Mouse (Mus musculus): ENCODE results near the gene Dab1. TPM values are rescaled to one million over a fixed set of nuclear protein-coding genes. Genes with fewer than 3 reads are reported as not detected.

Dab1 gene
- polyA plus RNA-seq, 1 experiment = not detected

DNA sequence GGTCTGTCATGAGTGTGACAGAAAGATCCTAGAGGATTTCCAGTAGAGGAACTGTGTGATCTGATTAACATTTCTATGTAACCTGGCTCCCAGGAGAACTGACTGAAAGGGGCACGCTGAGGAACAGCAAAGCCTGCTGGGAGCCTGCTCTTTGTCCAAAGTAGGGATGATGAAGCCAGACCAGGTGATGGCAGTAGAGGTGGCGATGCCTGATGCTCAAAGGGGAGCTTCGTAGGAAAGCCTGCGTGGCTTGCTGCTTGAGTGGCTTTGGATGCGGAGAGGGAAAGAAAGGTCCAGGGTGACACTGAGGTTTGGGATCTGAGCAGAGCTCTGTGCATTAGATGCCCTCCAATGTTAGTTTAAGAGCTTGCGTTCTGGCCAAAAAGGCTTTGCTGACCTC is 584.9 kb downstream of the Dab1 start:
- H3K79me3 ChIP-seq (ENCODE audit: low read depth) = no peaks in the 10 kb centered on the region
- TF ChIP-seq MYOD1 (IDR thresholded peaks at IDR 0.05; ENCODE audit: control insufficient read depth, insufficient read length, low read depth) (no peak), MYOG (IDR thresholded peaks at IDR 0.05; ENCODE audit: control insufficient read depth, extremely low read depth, insufficient read length) (no peak), USF1 (IDR thresholded peaks at IDR 0.05; ENCODE audit: low read depth) (no peak), CTCF (IDR thresholded peaks at IDR 0.05; ENCODE audit: control insufficient read depth, insufficient read depth, insufficient read length) (no peak), MAX (IDR thresholded peaks at IDR 0.05) (no peak)

DNA sequence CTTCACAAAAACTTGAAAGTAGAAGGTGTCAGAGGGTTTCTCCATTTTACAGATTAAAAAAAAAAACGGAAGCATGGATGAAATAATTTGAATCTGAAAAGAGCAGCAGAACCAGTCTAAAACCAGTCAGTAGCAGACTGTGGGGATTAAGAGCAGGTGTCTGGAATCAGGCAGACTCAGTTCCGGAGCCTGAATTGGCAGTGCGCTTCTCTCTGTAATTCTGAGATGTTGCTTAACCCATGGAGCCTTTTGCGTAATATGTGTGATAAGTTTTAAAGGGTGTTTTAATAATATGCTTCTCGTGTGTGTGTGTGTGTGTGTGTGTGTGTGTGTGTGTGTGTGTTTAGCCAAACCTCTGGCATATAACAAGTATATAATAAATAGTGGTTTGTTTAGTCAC is 587.5 kb downstream of the Dab1 start:
- H3K4me3 ChIP-seq (ENCODE audit: insufficient read depth, poor library complexity, severe bottlenecking) = no peak overlapping the region
- no peak for TF ChIP-seq CTCF (IDR thresholded peaks at IDR 0.05; ENCODE audit: control insufficient read depth, insufficient read depth, insufficient read length)
- TF ChIP-seq FOSL1 (IDR thresholded peaks at IDR 0.05; ENCODE audit: insufficient read depth, low read length, poor library complexity, severe bottlenecking) = no peak
- no peak for TF ChIP-seq MYOG (IDR thresholded peaks at IDR 0.05; ENCODE audit: control insufficient read depth, extremely low read depth, insufficient read length)
- TF ChIP-seq MYOD1 (IDR thresholded peaks at IDR 0.05; ENCODE audit: control insufficient read depth, insufficient read length, low read depth) = no peak
- no peak for TF ChIP-seq MAX (IDR thresholded peaks at IDR 0.05)
- no peak for TF ChIP-seq CEBPB (IDR thresholded peaks at IDR 0.05; ENCODE audit: low read depth)
- TF ChIP-seq USF1 (IDR thresholded peaks at IDR 0.05; ENCODE audit: low read depth) = no peak
- no peaks in the 10 kb centered on the region for H3K27me3 ChIP-seq (ENCODE audit: control insufficient read depth, insufficient read depth, insufficient read length)
- H3K79me2 ChIP-seq (ENCODE audit: control insufficient read depth, insufficient read depth) = no peaks in the 10 kb centered on the region
- H3ac ChIP-seq (ENCODE audit: control insufficient read depth, insufficient read length, low read depth) = no peak overlapping the region
- no peaks in the 10 kb centered on the region for H3K36me3 ChIP-seq (ENCODE audit: control insufficient read depth, insufficient read depth)
- no peaks in the 10 kb centered on the region for H3K79me3 ChIP-seq (ENCODE audit: low read depth)

More for the DNA sequence above, 584.9 kb downstream of the Dab1 start:
- Histone ChIP-seq H3ac (ENCODE audit: control insufficient read depth, insufficient read length, low read depth) (no peak overlapping the region), H3K27me3 (ENCODE audit: control insufficient read depth, insufficient read depth, insufficient read length) (no peaks in the 10 kb centered on the region), H3K4me3 (ENCODE audit: insufficient read depth, poor library complexity, severe bottlenecking) (no peak overlapping the region), H3K79me2 (ENCODE audit: control insufficient read depth, insufficient read depth) (no peaks in the 10 kb centered on the region), H3K36me3 (ENCODE audit: control insufficient read depth, insufficient read depth) (no peaks in the 10 kb centered on the region)

DNA sequence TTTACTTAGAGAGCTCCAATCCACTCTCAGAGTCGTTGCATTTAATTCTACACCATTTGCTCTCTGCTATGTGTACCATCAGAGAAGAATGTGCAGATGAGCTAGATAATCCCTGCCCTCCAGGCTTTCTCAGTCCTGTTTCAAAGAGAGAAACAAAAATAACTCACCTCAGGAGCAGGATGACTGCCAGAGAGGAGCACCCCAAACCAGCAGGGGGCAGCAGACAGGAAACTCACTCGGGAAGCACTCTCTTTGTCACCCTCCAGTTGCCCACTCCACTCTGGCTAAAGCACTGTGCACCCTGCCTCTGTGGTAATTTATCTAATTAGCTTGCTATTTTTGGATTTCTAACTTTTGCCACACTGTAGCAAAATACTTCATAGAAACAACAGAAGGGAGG is 589.9 kb downstream of the Dab1 start:
- no peaks in the 10 kb centered on the region for H3K79me3 ChIP-seq (ENCODE audit: low read depth)
- no peaks in the 10 kb centered on the region for H3K36me3 ChIP-seq (ENCODE audit: control insufficient read depth, insufficient read depth)
- TF ChIP-seq FOSL1 (IDR thresholded peaks at IDR 0.05; ENCODE audit: insufficient read depth, low read length, poor library complexity, severe bottlenecking) (no peak), MAX (IDR thresholded peaks at IDR 0.05) (no peak), MYOD1 (IDR thresholded peaks at IDR 0.05; ENCODE audit: control insufficient read depth, insufficient read length, low read depth) (no peak), CTCF (IDR thresholded peaks at IDR 0.05; ENCODE audit: control insufficient read depth, insufficient read depth, insufficient read length) (no peak), USF1 (IDR thresholded peaks at IDR 0.05; ENCODE audit: low read depth) (no peak), CEBPB (IDR thresholded peaks at IDR 0.05; ENCODE audit: low read depth) (no peak), MYOG (IDR thresholded peaks at IDR 0.05; ENCODE audit: control insufficient read depth, extremely low read depth, insufficient read length) (no peak)
- no peaks in the 10 kb centered on the region for H3K27me3 ChIP-seq (ENCODE audit: control insufficient read depth, insufficient read depth, insufficient read length)
- H3K79me2 ChIP-seq (ENCODE audit: control insufficient read depth, insufficient read depth) = no peaks in the 10 kb centered on the region
- no peak overlapping the region for H3K4me3 ChIP-seq (ENCODE audit: insufficient read depth, poor library complexity, severe bottlenecking)
- H3ac ChIP-seq (ENCODE audit: control insufficient read depth, insufficient read length, low read depth) = no peak overlapping the region

DNA sequence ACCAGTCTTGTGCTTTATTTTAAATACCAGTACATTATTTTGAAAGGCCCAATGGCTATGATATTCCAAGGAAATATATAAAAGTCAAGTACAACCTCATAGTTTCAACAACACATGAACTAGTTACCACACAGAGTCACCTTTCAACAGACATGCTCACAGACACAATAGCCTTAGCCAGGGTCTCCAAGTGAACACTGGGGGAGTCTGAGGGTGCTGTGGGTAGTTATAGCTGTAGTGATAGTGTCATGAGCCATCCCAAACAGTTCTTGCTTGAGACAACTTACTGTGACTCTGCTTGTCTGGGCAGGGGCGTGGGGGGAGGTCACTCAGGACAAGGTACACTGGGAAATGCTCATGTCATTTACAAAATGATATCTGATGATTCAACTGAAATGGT is 591.6 kb downstream of the Dab1 start:
- Histone ChIP-seq H3K27me3 (ENCODE audit: control insufficient read depth, insufficient read depth, insufficient read length) (no peaks in the 10 kb centered on the region), H3K79me3 (ENCODE audit: low read depth) (no peaks in the 10 kb centered on the region), H3K4me3 (ENCODE audit: insufficient read depth, poor library complexity, severe bottlenecking) (no peak overlapping the region), H3K36me3 (ENCODE audit: control insufficient read depth, insufficient read depth) (no peaks in the 10 kb centered on the region), H3K79me2 (ENCODE audit: control insufficient read depth, insufficient read depth) (no peaks in the 10 kb centered on the region), H3ac (ENCODE audit: control insufficient read depth, insufficient read length, low read depth) (no peak overlapping the region)
- TF ChIP-seq CTCF (IDR thresholded peaks at IDR 0.05; ENCODE audit: control insufficient read depth, insufficient read depth, insufficient read length) (no peak), CEBPB (IDR thresholded peaks at IDR 0.05; ENCODE audit: low read depth) (no peak)

DNA sequence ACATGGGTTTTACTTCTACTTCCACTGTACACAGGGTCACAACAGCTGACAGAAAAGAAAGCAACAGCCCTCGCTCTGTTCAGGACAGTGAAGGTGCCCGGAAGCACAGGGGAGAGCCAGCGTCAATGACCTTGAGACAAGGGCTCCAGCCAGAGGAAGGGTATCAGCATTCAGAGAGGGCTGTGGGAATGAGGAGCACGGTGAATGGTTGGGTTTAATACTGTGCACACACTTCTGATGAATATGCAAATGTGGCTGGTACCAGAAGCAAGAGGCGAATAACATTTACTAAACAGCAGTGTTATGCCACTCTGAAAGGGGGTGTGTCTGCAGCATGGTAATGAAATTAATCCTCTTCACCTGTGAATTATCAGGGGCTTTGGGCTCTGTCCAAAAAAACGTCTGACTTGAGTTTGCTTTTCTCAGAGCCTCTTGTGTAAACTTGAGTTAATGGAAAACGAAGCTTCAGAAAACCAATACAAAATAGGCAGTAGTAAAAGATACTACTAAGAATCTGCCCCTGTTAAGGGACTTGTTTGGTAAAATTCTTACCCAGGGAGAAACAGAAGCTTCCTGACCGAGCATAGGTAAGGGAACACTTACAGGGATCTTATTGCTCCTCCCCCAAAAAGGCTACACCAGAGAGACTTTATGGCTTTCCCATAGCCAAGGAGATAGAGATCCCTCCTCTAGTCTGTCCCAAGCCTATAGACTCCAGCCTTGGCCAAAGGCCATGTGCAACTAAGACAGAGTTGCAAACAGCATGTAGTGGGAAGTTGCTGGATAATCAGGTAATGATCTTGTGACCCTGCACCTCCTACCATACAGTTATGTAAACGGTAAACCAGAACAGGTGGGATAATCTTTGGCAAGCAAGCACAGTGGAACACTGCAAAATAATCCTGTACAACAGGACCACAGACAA is 592.6 kb downstream of the Dab1 start:
- Histone ChIP-seq H3K27me3 (ENCODE audit: control insufficient read depth, insufficient read depth, insufficient read length) (no peaks in the 10 kb centered on the region), H3K79me3 (ENCODE audit: low read depth) (no peaks in the 10 kb centered on the region), H3K79me2 (ENCODE audit: control insufficient read depth, insufficient read depth) (no peaks in the 10 kb centered on the region), H3K4me3 (ENCODE audit: insufficient read depth, poor library complexity, severe bottlenecking) (no peak overlapping the region), H3ac (ENCODE audit: control insufficient read depth, insufficient read length, low read depth) (no peak overlapping the region), H3K36me3 (ENCODE audit: control insufficient read depth, insufficient read depth) (no peaks in the 10 kb centered on the region)
- TF ChIP-seq USF1 (IDR thresholded peaks at IDR 0.05; ENCODE audit: low read depth) = no peak
- no peak for TF ChIP-seq CEBPB (IDR thresholded peaks at IDR 0.05; ENCODE audit: low read depth)
- TF ChIP-seq MAX (IDR thresholded peaks at IDR 0.05) = no peak
- no peak for TF ChIP-seq CTCF (IDR thresholded peaks at IDR 0.05; ENCODE audit: control insufficient read depth, insufficient read depth, insufficient read length)
- TF ChIP-seq MYOG (IDR thresholded peaks at IDR 0.05; ENCODE audit: control insufficient read depth, extremely low read depth, insufficient read length) = no peak
- no peak for TF ChIP-seq MYOD1 (IDR thresholded peaks at IDR 0.05; ENCODE audit: control insufficient read depth, insufficient read length, low read depth)
- TF ChIP-seq FOSL1 (IDR thresholded peaks at IDR 0.05; ENCODE audit: insufficient read depth, low read length, poor library complexity, severe bottlenecking) = no peak

DNA sequence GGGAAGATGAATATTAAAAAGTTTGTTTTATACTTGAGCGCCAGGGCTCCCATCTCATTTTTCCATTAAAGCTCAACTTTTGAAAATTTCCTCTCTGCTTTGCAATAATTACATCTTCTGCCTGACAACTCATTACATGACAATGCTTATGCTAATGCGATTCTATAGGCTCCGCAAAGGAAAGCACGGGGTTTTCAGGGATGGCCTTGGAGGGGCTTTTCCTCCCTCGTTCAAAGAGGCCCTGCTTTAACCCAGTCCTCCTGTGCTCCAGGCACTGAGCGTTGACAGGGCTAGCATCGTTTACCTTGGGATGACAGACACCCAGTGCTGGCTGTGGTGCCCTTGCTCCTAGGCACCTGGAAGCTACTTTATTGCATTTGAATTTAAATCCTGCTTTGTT is 595.6 kb downstream of the Dab1 start:
- Histone ChIP-seq H3ac (ENCODE audit: control insufficient read depth, insufficient read length, low read depth) (no peak overlapping the region), H3K4me3 (ENCODE audit: insufficient read depth, poor library complexity, severe bottlenecking) (no peak overlapping the region), H3K79me2 (ENCODE audit: control insufficient read depth, insufficient read depth) (no peaks in the 10 kb centered on the region), H3K27me3 (ENCODE audit: control insufficient read depth, insufficient read depth, insufficient read length) (no peaks in the 10 kb centered on the region), H3K36me3 (ENCODE audit: control insufficient read depth, insufficient read depth) (no peaks in the 10 kb centered on the region), H3K79me3 (ENCODE audit: low read depth) (no peaks in the 10 kb centered on the region)
- TF ChIP-seq MYOD1 (IDR thresholded peaks at IDR 0.05; ENCODE audit: control insufficient read depth, insufficient read length, low read depth) = no peak
- TF ChIP-seq MYOG (IDR thresholded peaks at IDR 0.05; ENCODE audit: control insufficient read depth, extremely low read depth, insufficient read length) = no peak
- TF ChIP-seq USF1 (IDR thresholded peaks at IDR 0.05; ENCODE audit: low read depth) = no peak
